Mouse (Mus musculus) ES-E14 (cell line): ENCODE results near the gene Fbxo31.

ENCODE experiments used
- CHD2 ChIP-seq: IDR thresholded peaks from 2 replicates; pipeline ENCODE4 v1.6.1; 2014; ENCODE audit warnings: mild to moderate bottlenecking, low read depth, low read length, inconsistent platforms
- MAFK ChIP-seq: IDR thresholded peaks from 2 replicates; pipeline ENCODE4 v1.6.1; 2014; ENCODE audit warnings: mild to moderate bottlenecking, low read depth, low read length, inconsistent platforms; ENCODE audit not compliant: insufficient read depth
- ZC3H11A ChIP-seq: IDR thresholded peaks from 2 replicates; pipeline ENCODE4 v1.6.1; 2012; ENCODE audit warnings: low read depth, mild to moderate bottlenecking, inconsistent platforms, low read length, borderline replicate concordance

DNA sequence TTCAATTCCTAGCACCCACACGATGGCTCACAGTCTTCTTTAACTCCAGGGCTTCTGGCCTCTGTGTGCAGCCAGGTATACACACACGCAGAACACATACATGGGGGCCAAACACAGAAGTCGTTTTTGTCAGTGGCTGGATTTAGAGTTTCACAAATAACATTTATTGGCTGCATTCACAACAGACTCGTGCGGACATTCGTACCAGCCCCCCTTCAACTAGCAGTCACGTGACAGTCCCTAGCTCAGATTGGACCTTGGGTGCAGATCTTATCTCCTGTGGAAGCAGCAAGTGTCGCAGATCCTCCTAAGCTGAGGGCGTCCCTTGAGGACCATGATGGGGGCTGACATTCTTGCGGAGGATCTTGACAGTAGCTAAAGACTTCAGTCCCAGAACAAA, 48.0 kb downstream of the Fbxo31 start:
- TF ChIP-seq MAFK (no peak), CHD2 (no peak), ZC3H11A (no peak)
